Mouse (Mus musculus) T-cell, adult 66 days (primary cell): ENCODE data around the gene Rpp25l. TPM values are rescaled to one million over a fixed set of nuclear protein-coding genes. Genes with fewer than 3 reads are reported as not detected.

Source experiments
- total RNA-seq, 2 experiments: library from RNA; stranded (reverse); gene quantifications; 3 replicates in 1 of 2; 4 replicates in 1 of 2; pipeline ENCODE4 v1.2.4; 2023

Gene Rpp25l
- 10 to 100 TPM; 29.6 to 37.3 TPM for total RNA-seq

DNA sequence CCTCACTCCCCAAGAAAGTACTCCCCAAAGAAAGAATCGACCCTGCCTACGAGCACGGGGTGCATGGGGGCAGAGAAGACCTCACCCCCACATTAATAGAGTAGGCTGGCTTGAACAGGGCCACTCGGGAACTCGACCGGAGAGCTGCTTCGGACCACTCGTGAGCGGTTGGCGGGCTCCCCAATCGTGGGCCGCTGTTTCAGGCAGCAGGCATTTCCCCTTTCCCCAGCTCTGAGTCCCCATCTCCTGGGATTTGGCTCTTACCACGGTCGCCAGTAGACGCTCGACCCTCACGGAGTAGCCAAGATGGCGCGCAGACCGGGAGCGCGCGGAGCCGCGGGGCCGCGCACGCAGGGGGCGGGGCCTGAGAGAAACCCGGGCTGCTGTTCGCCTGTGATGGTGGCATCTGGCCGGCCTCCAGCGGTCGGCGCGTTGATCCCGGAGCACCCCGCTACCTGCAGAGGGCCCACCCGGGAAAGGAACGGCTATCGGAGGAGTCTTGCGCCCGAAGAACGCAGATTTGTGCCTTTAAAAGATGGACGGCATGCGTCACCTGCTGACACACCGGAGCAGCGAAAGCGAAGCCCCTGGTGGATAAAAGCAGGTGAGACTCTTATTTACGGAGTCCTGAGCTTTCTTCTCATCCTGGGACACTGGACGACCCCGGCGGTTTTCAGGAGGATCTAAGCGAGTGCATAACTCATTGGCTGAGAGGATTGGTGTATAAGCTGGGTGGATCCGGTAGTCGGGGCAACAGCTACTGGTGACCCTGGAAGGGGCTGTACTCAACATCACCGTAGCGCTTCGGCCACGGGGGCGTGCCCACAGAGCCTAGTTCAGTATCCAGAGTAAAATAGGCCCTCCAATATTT is at the start of gene Rpp25l:
Gene Rpp25l, minus strand, starts transcription at position 338 of the 871 bp plus-strand sequence.

DNA sequence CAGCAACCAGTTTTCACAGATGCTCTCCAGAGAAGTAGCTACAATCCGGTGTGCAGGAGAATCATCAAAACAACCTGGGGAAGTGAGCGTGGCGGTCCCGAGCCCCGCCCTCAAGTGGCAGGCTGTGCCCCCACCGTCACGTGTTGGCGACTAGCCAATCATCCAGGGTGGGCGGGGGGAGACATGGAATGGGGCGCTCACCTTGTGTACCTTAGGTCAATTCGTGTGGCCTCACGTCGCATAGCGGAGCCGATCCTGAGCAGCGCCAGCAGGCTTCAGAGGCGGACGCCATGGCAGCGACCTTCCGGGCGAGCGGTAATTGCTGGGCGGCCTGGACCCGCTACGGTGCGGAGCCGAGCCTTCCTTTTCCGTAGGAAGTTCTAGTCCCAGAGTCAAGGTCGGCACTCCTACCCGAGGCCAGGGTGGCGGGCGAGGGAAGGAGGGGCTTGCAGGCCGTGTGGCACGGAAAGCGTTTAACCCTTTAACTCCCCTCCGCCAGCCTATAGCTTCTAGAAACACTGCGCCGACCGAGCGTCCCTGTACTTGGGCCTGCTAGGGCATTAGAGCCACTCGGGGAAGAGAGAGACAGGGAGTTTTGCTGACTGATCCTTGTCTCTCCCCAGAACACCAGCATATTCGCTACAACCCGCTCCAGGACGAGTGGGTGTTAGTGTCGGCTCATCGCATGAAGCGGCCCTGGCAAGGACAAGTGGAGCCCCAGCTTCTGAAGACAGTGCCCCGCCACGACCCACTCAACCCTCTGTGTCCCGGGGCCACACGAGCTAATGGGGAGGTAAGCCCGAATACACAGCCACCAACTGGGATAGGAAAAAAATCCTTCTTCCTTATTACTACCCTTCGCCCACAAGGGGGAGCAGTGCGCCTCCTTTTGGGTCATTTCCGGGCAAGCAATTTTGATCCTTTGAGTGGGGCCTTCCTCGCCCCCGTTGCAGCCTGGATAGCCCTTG is 42.3 kb upstream of the Rpp25l start, which contains the start of gene Sigmar1:
Gene Sigmar1, minus strand, starts transcription at position 820 of the 968 bp plus-strand sequence.

DNA sequence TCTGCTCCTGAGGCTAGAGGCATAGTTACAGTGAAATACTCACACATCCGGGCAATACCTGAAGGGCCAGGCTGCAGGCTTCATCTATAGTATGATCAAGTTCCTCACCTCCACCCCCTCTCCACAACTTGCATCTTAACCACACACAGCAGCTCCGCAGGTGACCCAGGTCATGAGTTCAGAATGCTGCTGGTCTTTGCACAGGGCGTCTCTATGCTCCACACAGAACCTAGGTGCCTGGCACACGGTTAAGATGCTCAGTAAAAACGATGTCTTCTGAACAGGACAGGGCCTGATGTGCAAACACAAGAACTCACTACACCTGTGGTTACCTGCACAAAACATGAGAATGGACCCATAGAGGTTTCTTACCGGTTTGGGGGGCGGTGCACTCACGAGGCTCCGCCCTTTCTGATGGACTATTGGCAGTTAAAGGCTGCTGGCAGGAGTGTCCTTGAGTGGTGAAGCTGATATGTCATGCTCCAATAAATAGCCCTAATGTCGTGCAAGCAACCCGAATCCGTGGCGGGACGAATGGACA is 41.5 kb upstream of the Rpp25l start, which contains the start of gene Galt:
Gene Galt, plus strand, starts transcription at position 432 of the 541 bp plus-strand sequence.

DNA sequence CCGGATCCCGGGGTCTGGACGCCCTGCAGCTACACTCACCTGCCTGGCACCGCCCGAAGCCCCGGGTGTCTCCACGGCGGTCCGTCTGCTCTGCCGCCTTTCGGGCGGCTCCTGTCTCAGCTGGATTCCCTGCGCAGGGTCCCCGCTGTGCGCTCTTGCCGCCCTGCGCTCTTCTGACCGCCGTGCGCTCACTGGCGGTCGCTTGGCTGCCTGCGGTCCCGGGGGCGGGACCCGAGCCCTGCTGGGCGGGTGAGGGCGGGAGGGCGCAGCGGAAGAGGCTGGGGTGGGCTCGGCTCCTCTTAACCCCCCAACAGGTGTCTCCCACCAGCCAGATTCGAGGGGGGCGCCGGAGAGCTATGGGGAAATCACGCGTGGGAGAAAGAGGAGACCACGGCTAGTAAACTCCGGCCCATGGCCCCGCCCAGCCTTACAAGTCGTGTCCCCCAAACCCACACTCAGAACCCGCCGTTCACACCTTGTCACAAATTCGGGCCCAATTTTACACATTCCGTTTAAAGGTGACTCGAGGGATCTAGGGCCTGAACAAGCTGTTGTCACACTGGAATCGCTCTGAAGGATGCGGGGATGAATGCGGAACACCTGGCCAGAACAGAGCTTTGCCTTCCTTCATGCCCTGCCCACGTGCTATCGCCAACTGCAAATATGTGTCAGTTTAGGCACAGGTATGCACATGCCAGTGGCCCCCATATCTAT is 17.9 kb upstream of the Rpp25l start, which contains the start of gene Arid3c:
Gene Arid3c, minus strand, starts transcription at position 91 of the 714 bp plus-strand sequence.

DNA sequence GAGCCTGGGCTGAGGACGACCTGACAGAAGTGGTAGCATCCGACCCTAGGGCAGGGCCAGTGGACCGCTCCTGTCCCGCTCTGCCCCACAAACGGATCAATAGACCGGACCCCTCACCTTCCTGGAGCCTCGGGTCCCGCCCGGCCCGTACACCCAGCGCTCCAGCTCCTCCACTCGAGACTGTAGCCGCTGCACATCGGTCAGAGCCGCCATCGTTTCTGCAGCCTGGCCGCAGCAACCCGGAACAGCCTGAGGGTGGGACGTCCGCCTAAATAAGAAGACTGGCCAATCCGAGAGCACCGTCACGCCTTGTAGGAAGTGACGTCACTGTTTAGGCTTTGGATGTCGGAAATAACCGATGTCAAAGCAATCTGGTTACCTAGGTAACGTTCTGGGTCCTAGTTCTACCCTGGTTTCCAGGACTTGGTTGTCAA is 9.6 kb upstream of the Rpp25l start, which contains the start of gene Dctn3:
Gene Dctn3, minus strand, starts transcription at position 253 of the 434 bp plus-strand sequence.

DNA sequence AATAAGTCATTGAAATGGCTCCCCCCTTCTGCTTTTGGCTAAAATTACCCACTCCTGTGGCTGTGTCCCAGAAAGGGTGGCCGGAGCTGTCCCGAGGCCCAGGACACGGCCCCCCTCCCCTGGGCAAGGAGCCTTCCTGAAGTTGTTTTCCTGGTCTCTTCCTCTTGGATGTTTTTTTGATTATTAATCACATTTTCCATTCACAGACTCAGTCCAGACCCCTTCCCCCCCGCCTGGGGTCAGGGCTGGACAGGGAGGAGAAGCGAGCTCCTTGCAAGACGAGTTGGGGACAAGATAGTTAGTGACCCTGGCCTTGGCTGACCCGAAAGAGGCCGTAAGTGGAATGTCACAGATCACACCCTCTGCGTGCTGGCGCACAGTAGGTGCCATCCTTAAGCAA is 13.6 kb downstream of the Rpp25l start, which contains the start of gene Il11ra1:
Gene Il11ra1, plus strand, starts transcription at position 207 of the 400 bp plus-strand sequence.

DNA sequence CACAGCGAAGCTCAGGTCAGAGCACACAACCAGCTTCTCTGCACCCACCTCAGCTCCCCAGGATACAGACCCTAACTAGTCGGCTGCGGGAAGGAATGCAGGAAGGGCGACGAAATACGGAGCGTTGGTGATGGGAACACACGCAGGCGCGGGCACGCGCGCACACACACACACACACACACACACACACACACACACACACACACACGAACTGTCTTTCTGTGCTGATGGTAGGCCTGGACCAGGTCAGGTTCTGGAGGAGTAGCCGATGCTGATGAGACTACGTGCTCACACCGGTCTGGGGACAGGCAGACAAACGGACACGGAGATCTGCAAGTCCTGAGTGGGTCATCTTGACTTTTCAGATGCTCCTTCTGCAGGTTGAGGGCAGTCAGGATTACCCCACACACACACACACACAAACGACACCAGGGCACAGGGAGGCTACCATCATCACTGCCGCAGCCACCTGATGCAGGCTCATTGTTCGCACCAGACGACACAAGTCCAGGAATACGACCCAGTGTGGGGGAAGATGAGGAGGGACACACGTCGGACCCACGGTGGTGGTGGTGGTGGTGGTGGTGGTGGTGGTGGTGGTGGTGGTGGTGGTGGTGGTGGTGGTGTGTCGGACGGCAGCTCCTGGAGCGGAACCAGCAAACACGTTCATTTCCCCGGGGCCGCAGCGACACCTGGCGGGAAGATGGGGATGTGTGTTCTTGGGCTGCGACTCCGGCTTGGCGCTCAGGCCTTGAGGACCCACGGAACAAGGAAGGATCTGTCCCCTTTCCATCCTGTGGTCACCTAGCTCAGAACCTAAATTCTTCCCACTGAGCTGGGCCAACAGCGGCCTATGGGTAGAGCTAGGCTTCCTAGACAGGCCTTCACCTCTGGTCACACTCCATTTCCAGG is 16.1 kb downstream of the Rpp25l start, which contains the start of gene Cntfr:
Gene Cntfr, minus strand, starts transcription at position 160 of the 912 bp plus-strand sequence.

Other genes starting within 250 kb of the Rpp25l start
- gene Kif24, start 248.6 kb downstream of the Rpp25l start, total RNA-seq, result 1 to 10 TPM; 1.7 to 2.2 TPM
- 1 to 10 TPM; 6.0 to 7.1 TPM for gene Nudt2, start 248.4 kb downstream of the Rpp25l start, total RNA-seq
- not detected for gene AI464131, start 210.5 kb downstream of the Rpp25l start, total RNA-seq
- gene 1110017D15Rik, start 196.2 kb downstream of the Rpp25l start, total RNA-seq, result not detected
- gene Fam219a, start 144.0 kb downstream of the Rpp25l start, total RNA-seq, result 10 to 100 TPM in 1 of 2 experiments, 1 to 10 TPM in 1; 9.9 to 14.5 TPM
- not detected for gene Dnaic1, start 143.8 kb downstream of the Rpp25l start, total RNA-seq
- gene Enho, start 73.2 kb downstream of the Rpp25l start, total RNA-seq, result not detected
- not detected for gene Cntfr, start 16.4 kb downstream of the Rpp25l start, total RNA-seq
- 10 to 100 TPM; 19.6 to 21.7 TPM for gene Il11ra1, start 13.5 kb downstream of the Rpp25l start, total RNA-seq
- 10 to 100 TPM; 52.7 to 58.8 TPM for gene Dctn3, start 9.6 kb upstream of the Rpp25l start, total RNA-seq
- under 1 TPM in 1 of 2 experiments, not detected in 1; 0.44 TPM for gene Arid3c, start 17.6 kb upstream of the Rpp25l start, total RNA-seq
- gene Galt, start 41.7 kb upstream of the Rpp25l start, total RNA-seq, result 10 to 100 TPM; 57.6 to 57.9 TPM
- 10 to 100 TPM; 23.2 to 24.9 TPM for gene Sigmar1, start 42.6 kb upstream of the Rpp25l start, total RNA-seq
- 10 to 100 TPM in 1 of 2 experiments, 1 to 10 TPM in 1; 9.0 to 12.4 TPM for gene Ccl27a, start 60.7 kb upstream of the Rpp25l start, total RNA-seq
- not detected for gene Gm21541, start 190.1 kb upstream of the Rpp25l start, total RNA-seq
- gene Gm20878, start 228.0 kb upstream of the Rpp25l start, total RNA-seq, result 1 to 10 TPM; 3.6 to 5.7 TPM